Mouse (Mus musculus): ENCODE measurements around the gene Lsamp.

DNA sequence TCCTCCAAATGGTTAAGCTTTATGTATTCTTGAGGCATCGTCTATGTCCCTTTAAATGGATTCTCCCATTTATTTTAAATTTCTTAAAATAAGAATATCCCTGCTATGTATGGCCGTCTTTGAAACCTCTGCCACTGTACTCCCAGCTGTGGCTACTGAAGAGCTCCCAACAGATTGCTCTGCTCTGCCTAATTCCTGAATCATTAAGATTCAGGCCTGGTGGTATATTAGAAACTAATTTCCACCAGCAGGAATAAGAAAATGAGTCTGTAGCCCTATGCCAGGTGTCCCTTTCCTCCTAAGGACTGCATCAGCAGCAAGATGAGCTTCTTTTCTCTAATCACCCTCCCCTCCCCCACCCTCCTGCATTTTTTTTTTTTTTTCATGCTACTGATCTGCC lies 1381.0 kb downstream of the Lsamp start:
- TF ChIP-seq GATA1 (IDR thresholded peaks at IDR 0.05; ENCODE audit: low read length) (no peak), TAL1 (IDR thresholded peaks at IDR 0.05; ENCODE audit: low read length) (no peak)
